Mouse (Mus musculus): ENCODE data around the gene Pced1a. TPM values are rescaled to one million over a fixed set of nuclear protein-coding genes. Genes with fewer than 3 reads are reported as not detected.

The Pced1a gene
- 14.3 and 16.0 TPM in 2 replicates for polyA plus RNA-seq (2015; fragmentation: Nextera tagmentation; extraction: Ambion mirVana)

GRCm38 (mm10) chr2:130424126-130424853 is at the start of gene Pced1a, which contains the start of gene Vps16:
TSS of gene Pced1a (minus strand) at chr2:130424701.
TSS of gene Vps16 (plus strand) at chr2:130424339.
- H3K36me3 ChIP-seq: 0 out of 2 replicates have a peak, but pooled peaks cover 3% of the 10 kb centered on the region
- H3K4me2 ChIP-seq: peak within 1 kb of the TSS; percentile 83
- peak within 1 kb of the TSS; percentile 75 for H3K4me3 ChIP-seq (replicated peaks)
- WGBS: under 1% methylated on average over 56 of the region's 58 CpGs
- peak within 1 kb of the TSS; percentile 96 for H3K27ac ChIP-seq (replicated peaks)
- H3K27me3 ChIP-seq (replicated peaks): no peaks in the 10 kb centered on the region
- peaks cover 44% of the 10 kb centered on the region for H3K4me1 ChIP-seq
- peak; percentile 96 for ATAC-seq (ENCODE audit: low FRiP score)
- H3K9ac ChIP-seq (replicated peaks): peak within 1 kb of the TSS; percentile 68
- no peaks in the 10 kb centered on the region for H3K9me3 ChIP-seq (replicated peaks)

- Histone ChIP-seq H3K27ac (replicated peaks) (no peak overlapping the region), H3K9me3 (replicated peaks) (no peaks in the 10 kb centered on the region; the same call in 1 of the 2 replicates), H3K9ac (replicated peaks) (no peak overlapping the region), H3K27me3 (replicated peaks) (no peaks in the 10 kb centered on the region), H3K4me2 (no peak overlapping the region), H3K36me3 (no peaks in the 10 kb centered on the region), H3K4me1 (peaks cover 23% of the 10 kb centered on the region), H3K4me3 (replicated peaks) (no peak overlapping the region)
- no peak for ATAC-seq (ENCODE audit: low FRiP score)
- WGBS: 83% methylated on average over 8 of the region's 8 CpGs
These were observed 48.5 kb upstream of the Pced1a start for GRCm38 (mm10) chr2:130472908-130473510.

DNA sequence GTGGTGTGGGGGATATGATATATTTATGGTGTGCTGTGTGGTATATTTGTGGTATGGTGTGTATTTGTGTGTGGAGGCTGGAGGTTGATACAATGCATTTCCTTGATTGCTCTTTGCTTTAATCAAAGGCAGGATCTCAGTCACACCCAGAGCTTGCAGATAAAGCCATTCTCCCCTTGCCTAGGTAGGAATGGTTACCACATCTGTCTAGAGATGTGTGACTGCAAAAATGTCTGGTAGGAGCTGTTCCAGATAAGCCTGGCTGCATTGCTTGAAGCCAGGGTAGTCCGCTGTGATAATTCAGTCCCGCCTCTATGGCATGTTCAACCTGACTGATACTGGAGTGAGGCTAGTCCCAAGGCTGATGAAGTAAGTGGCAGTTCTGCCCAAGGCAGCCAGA is 45.4 kb upstream of the Pced1a start:
- Histone ChIP-seq H3K9me3 (replicated peaks) (no peaks in the 10 kb centered on the region), H3K4me3 (replicated peaks) (no peak overlapping the region), H3K36me3 (no peaks in the 10 kb centered on the region), H3K4me2 (no peak overlapping the region), H3K4me1 (peaks cover 21% of the 10 kb centered on the region), H3K9ac (replicated peaks) (no peak overlapping the region), H3K27ac (replicated peaks) (peak overlapping the region; percentile 41; the same call in 1 of the 2 replicates), H3K27me3 (replicated peaks) (no peaks in the 10 kb centered on the region)
- ATAC-seq (ENCODE audit: low FRiP score): peak; percentile 36; the same call in 1 of the 2 replicates
- 73% methylated on average over 2 of the region's 2 CpGs for WGBS

DNA sequence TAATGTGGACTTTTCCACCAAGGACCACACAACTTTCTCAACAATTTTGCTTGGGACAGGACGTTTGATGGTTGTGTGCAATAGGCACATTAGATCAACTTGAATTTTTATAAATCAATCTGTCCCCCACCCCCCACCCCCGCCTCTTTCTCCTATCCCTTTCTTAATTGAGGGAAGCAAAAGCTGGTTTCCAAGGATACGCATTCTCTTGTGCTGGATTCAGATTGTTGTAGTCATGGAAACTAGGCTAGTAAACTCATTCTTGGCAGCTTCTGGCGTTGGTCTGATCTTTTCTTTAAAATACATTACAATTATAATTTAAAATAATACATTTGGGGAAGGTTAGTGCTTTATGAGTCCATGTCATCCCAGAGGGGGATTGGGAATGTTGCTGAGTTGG is 44.9 kb upstream of the Pced1a start:
- H3K36me3 ChIP-seq: no peaks in the 10 kb centered on the region
- WGBS: 24% methylated on average over 4 of the region's 4 CpGs

DNA sequence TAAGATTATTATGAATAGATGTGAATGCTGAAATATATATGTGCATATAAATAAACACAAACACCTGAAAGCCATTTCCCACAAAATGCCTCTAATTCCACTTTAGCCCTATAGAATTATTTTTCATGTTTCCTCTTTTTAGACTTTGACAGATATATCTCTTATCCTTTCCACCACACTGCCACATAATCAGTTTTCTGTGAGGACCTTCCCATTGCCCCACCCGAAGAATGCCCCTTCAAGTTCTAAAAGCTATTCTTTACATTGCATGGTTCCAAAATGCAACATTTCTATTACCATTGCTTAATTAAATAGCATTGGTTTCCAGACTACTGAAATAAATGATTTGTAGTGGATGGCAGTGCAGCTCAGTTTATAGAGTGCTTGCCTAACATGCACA is 41.9 kb upstream of the Pced1a start:
- no peak overlapping the region for H3K9ac ChIP-seq (replicated peaks)
- H3K4me2 ChIP-seq: no peak overlapping the region
- ATAC-seq (ENCODE audit: low FRiP score): no peak
- 83% methylated on average over 1 of the region's 1 CpGs for WGBS
- H3K4me1 ChIP-seq: peaks cover 20% of the 10 kb centered on the region
- 0 out of 2 replicates have a peak, but pooled peaks cover 4% of the 10 kb centered on the region for H3K36me3 ChIP-seq
- no peaks in the 10 kb centered on the region for H3K27me3 ChIP-seq (replicated peaks)
- H3K27ac ChIP-seq (replicated peaks): no peak overlapping the region
- no peak overlapping the region for H3K4me3 ChIP-seq (replicated peaks)
- no peaks in the 10 kb centered on the region for H3K9me3 ChIP-seq (replicated peaks)

More for the DNA sequence above, 44.9 kb upstream of the Pced1a start:
- H3K9me3 ChIP-seq (replicated peaks): no peaks in the 10 kb centered on the region
- no peak overlapping the region for H3K9ac ChIP-seq (replicated peaks)
- 0 out of 2 replicates have a peak overlapping the region, but pooled peaks have one; percentile 13 for H3K27ac ChIP-seq (replicated peaks)
- peak; percentile 61 for ATAC-seq (ENCODE audit: low FRiP score)
- peaks cover 20% of the 10 kb centered on the region for H3K4me1 ChIP-seq
- H3K27me3 ChIP-seq (replicated peaks): no peaks in the 10 kb centered on the region
- no peak overlapping the region for H3K4me3 ChIP-seq (replicated peaks)
- H3K4me2 ChIP-seq: no peak overlapping the region

DNA sequence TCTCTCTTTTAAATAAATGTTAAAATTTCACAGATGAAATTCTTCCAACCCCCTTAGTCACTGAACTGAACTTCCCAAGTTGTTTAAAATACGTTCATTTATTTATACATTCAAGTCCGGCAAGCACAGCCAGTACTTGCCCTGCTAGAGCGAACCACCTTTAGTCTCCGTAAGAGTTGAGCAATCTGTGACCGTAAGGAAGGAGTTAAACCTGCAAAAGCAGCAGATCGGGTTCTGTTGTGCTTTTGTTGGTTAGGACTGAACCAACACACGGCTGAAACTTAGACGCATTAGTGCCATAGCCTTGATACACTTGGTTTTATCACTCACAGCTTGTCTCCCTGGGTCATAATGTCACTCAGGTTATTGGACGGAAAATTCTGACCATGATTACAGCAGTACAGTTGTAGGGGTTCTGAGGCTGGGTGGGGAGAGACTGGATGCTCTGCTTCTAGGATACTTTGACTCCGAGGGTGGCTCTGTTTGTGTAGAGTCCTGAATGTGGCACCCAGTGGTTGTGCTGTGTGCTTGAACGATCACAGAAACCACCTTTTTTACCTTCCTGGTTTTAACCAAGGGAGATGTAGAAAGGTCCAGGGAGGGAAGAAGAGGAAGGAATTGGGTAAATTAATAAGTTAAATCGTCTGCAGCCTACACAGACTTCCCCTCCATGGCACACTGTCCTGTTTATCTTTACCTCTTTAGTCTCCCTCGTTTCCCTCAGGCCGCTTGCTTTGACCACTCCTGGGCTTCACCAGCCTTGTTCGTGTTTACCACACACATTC is 37.0 kb upstream of the Pced1a start:
- Histone ChIP-seq H3K9me3 (replicated peaks) (no peaks in the 10 kb centered on the region), H3K27me3 (replicated peaks) (no peaks in the 10 kb centered on the region), H3K4me3 (replicated peaks) (no peak overlapping the region), H3K27ac (replicated peaks) (no peak overlapping the region), H3K36me3 (0 out of 2 replicates have a peak, but pooled peaks cover 4% of the 10 kb centered on the region), H3K4me2 (no peak overlapping the region), H3K9ac (replicated peaks) (no peak overlapping the region), H3K4me1 (peaks cover 6% of the 10 kb centered on the region)
- WGBS: 72% methylated on average over 15 of the region's 15 CpGs
- no peak for ATAC-seq (ENCODE audit: low FRiP score)

- peaks cover 7% of the 10 kb centered on the region for H3K4me1 ChIP-seq
- no peak overlapping the region for H3K27ac ChIP-seq (replicated peaks)
- H3K9ac ChIP-seq (replicated peaks): no peak overlapping the region
- ATAC-seq (ENCODE audit: low FRiP score): no peak
- no peaks in the 10 kb centered on the region for H3K9me3 ChIP-seq (replicated peaks)
- no peak overlapping the region for H3K4me3 ChIP-seq (replicated peaks)
- no peaks in the 10 kb centered on the region for H3K27me3 ChIP-seq (replicated peaks)
- 90% methylated on average over 3 of the region's 3 CpGs for WGBS
- H3K36me3 ChIP-seq: 0 out of 2 replicates have a peak, but pooled peaks cover 4% of the 10 kb centered on the region
- no peak overlapping the region for H3K4me2 ChIP-seq
These were observed 35.1 kb upstream of the Pced1a start for GRCm38 (mm10) chr2:130459576-130459975.

- H3K4me1 ChIP-seq: peaks cover 16% of the 10 kb centered on the region
- H3K36me3 ChIP-seq: no peaks in the 10 kb centered on the region
- no peak overlapping the region for H3K27ac ChIP-seq (replicated peaks)
- ATAC-seq (ENCODE audit: low FRiP score): no peak
- no peaks in the 10 kb centered on the region for H3K9me3 ChIP-seq (replicated peaks)
- no peak overlapping the region for H3K4me2 ChIP-seq
- H3K27me3 ChIP-seq (replicated peaks): no peaks in the 10 kb centered on the region
- H3K4me3 ChIP-seq (replicated peaks): no peak overlapping the region
- 95% methylated on average over 3 of the region's 3 CpGs for WGBS
- H3K9ac ChIP-seq (replicated peaks): no peak overlapping the region
These were observed 33.4 kb upstream of the Pced1a start for GRCm38 (mm10) chr2:130457871-130458270.

DNA sequence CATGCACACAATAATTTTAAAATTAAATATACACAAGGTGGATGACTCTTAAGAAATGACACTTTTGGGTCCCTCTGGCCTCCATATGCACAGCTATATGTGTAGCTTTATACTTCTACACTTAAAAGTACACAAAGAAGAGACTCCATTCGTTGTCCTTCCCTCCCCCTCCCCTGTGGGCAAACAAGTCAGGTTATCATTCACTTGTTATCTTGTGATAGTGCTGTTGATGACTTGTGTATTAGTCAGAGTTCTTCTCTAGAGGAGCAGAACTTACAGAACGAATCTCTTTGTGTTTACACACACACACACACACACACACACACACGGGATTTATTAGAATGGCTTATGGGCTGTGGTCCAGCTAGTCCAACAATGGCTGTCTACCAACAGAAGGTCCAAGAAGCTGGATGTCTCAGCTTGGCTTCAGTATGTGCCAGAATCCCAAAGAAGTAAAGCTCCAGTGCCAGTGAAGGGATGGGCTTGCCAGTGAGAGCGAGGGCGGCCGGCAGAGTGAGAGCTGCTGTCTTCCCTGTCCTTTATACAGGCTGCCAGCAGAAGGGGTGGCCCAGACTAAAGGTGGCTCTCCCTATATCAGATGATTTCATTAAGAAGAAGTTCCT is 30.4 kb upstream of the Pced1a start:
- ATAC-seq (ENCODE audit: low FRiP score): no peak
- H3K27me3 ChIP-seq (replicated peaks): no peaks in the 10 kb centered on the region
- WGBS: 70% methylated on average over 6 of the region's 6 CpGs
- H3K4me1 ChIP-seq: peaks cover 32% of the 10 kb centered on the region
- no peak overlapping the region for H3K4me2 ChIP-seq
- no peak overlapping the region for H3K27ac ChIP-seq (replicated peaks)
- no peak overlapping the region for H3K4me3 ChIP-seq (replicated peaks)
- H3K9ac ChIP-seq (replicated peaks): no peak overlapping the region
- H3K36me3 ChIP-seq: no peaks in the 10 kb centered on the region
- no peaks in the 10 kb centered on the region for H3K9me3 ChIP-seq (replicated peaks)

GRCm38 (mm10) chr2:130453421-130453820 is 28.9 kb upstream of the Pced1a start:
- Histone ChIP-seq H3K27ac (replicated peaks) (no peak overlapping the region), H3K9me3 (replicated peaks) (no peaks in the 10 kb centered on the region), H3K4me2 (no peak overlapping the region), H3K4me3 (replicated peaks) (no peak overlapping the region), H3K9ac (replicated peaks) (no peak overlapping the region), H3K36me3 (no peaks in the 10 kb centered on the region), H3K27me3 (replicated peaks) (no peaks in the 10 kb centered on the region), H3K4me1 (peaks cover 41% of the 10 kb centered on the region)
- no peak for ATAC-seq (ENCODE audit: low FRiP score)
- WGBS: 71% methylated on average over 6 of the region's 6 CpGs

DNA sequence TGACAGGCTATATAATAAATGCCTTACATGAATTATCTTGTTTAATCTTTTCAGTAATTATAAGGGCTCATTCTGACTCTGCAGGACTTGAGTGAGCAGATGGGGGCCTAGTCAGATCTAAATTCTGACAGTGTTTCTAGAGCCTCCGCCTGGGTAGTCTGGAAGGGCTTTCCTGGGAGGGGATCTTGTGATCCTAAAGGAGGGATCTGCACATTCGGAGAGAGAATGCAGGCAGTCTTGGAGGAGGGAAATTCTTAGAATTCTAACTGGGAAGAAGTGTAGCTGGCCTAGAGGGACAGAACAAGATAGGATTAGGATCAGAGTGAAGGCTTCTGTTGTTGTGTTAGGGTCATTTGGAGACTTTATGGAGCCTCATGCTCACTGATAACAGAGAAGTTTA is 27.8 kb upstream of the Pced1a start:
- peak overlapping the region; percentile 9 for H3K4me2 ChIP-seq

More for the DNA sequence above, 27.8 kb upstream of the Pced1a start:
- H3K4me3 ChIP-seq (replicated peaks): no peak overlapping the region
- peaks cover 41% of the 10 kb centered on the region for H3K4me1 ChIP-seq
- no peak overlapping the region for H3K9ac ChIP-seq (replicated peaks)
- H3K9me3 ChIP-seq (replicated peaks): no peaks in the 10 kb centered on the region
- ATAC-seq (ENCODE audit: low FRiP score): no peak
- WGBS: 74% methylated on average over 2 of the region's 2 CpGs
- no peak overlapping the region for H3K27ac ChIP-seq (replicated peaks)
- no peaks in the 10 kb centered on the region for H3K36me3 ChIP-seq
- no peaks in the 10 kb centered on the region for H3K27me3 ChIP-seq (replicated peaks)

Measured in neural tube, embryonic 15.5 days (tissue).